Mouse (Mus musculus) lung, adult 2 months (tissue): ENCODE results near the gene Mbd6. TPM values are rescaled to one million over a fixed set of nuclear protein-coding genes. Genes with fewer than 3 reads are reported as not detected.

ENCODE experiments used
- DNase-seq: peaks from one replicate; pipeline ENCODE4 v3.0.0; 2022
- H3K4me1 ChIP-seq: fragments of 200-500 bp; 2 replicates; pipeline ENCODE4 v1.6.1; 2011; ENCODE audit warnings: low read length; ENCODE audit not compliant: control insufficient read depth, insufficient read depth
- H3K4me3 ChIP-seq: fragments of 200-500 bp; replicated peaks from 2 replicates; pipeline ENCODE3; 2011; ENCODE audit warnings: low read depth, mild to moderate bottlenecking, control low read depth, low read length; ENCODE audit errors: extremely low read depth
- CTCF ChIP-seq: fragments of 200-500 bp; IDR thresholded peaks from 2 replicates; pipeline ENCODE4 v1.5.1; 2011; ENCODE audit warnings: mild to moderate bottlenecking, low read length, control low read depth; ENCODE audit not compliant: insufficient read depth
- POLR2A ChIP-seq: fragments of 200-500 bp; IDR thresholded peaks from 2 replicates; pipeline ENCODE4 v1.6.1; 2011; ENCODE audit warnings: low read depth, mild to moderate bottlenecking, control low read depth, low read length, borderline replicate concordance; ENCODE audit errors: extremely low read depth
- WGBS: fragments of 180-500 bp; shearing (Covaris S2); methylation state at CpG from one replicate; pipeline ENCODE4 v1.1.7; 2018; 5-methylcytosine and 5-hydroxymethylcytosine counted together
- polyA plus RNA-seq: library from polyadenylated mRNA; depleted of rRNA; stranded (reverse); fragments of >200 nt; gene quantifications from 2 replicates; pipeline ENCODE4 v1.2.3, GENCODE M21; 2012

Gene Mbd6
- polyA plus RNA-seq, 1 experiment = 57.6 TPM

- H3K4me3 ChIP-seq = peak within 1 kb of the TSS; percentile 76
- 1% methylated on average over 70 of the region's 70 CpGs for WGBS
- DNase-seq = peak; percentile 91
Observed at GRCm38 (mm10) chr10:127266112-127267091, 22.4 kb downstream of the Mbd6 start, which contains the start of gene Dctn2. TSS of gene Dctn2 (plus strand) at chr10:127266368.

GRCm38 (mm10) chr10:127265727-127266111 lies 23.1 kb downstream of the Mbd6 start:
- WGBS = 23% methylated on average over 4 of the region's 4 CpGs
- H3K4me1 ChIP-seq = peaks cover 16% of the 10 kb centered on the region
- no peak overlapping the region for H3K4me3 ChIP-seq
- peak; percentile 19; the same call in 1 of the 2 replicates for TF ChIP-seq CTCF
- TF ChIP-seq POLR2A = no peak
- DNase-seq = no peak

More at GRCm38 (mm10) chr10:127266112-127267091, 22.4 kb downstream of the Mbd6 start, which contains the start of gene Dctn2:
- H3K4me1 ChIP-seq = peaks cover 16% of the 10 kb centered on the region
- no peak for TF ChIP-seq CTCF
- TF ChIP-seq POLR2A = peak; percentile 78

- H3K4me1 ChIP-seq = peaks cover 16% of the 10 kb centered on the region
- no peak overlapping the region for H3K4me3 ChIP-seq
- 72% methylated on average over 4 of the region's 4 CpGs for WGBS
- no peak for DNase-seq
- no peak for TF ChIP-seq POLR2A
- no peak for TF ChIP-seq CTCF
Observed at GRCm38 (mm10) chr10:127264971-127265370, 23.8 kb downstream of the Mbd6 start.

GRCm38 (mm10) chr10:127264336-127264735 lies 24.5 kb downstream of the Mbd6 start:
- Histone ChIP-seq H3K4me1 (peaks cover 16% of the 10 kb centered on the region), H3K4me3 (no peak overlapping the region)
- TF ChIP-seq CTCF (no peak), POLR2A (no peak)
- WGBS = 81% methylated on average over 8 of the region's 8 CpGs
- DNase-seq = no peak

GRCm38 (mm10) chr10:127263631-127264030 lies 25.2 kb downstream of the Mbd6 start:
- peaks cover 13% of the 10 kb centered on the region for H3K4me1 ChIP-seq
- DNase-seq = no peak
- 71% methylated on average over 3 of the region's 3 CpGs for WGBS
- H3K4me3 ChIP-seq = no peak overlapping the region
- TF ChIP-seq POLR2A = no peak
- no peak for TF ChIP-seq CTCF

GRCm38 (mm10) chr10:127262548-127263398 lies 26.0 kb downstream of the Mbd6 start, which contains the start of gene Kif5a:
TSS of gene Kif5a (minus strand) at chr10:127263348.
- WGBS = 4% methylated on average over 53 of the region's 53 CpGs

GRCm38 (mm10) chr10:127261706-127262547 lies 26.9 kb downstream of the Mbd6 start:
- H3K4me3 ChIP-seq = no peak overlapping the region
- DNase-seq = no peak
- peaks cover 4% of the 10 kb centered on the region for H3K4me1 ChIP-seq
- no peak for TF ChIP-seq CTCF
- no peak for TF ChIP-seq POLR2A
- 66% methylated on average over 15 of the region's 15 CpGs for WGBS

More at GRCm38 (mm10) chr10:127262548-127263398, 26.0 kb downstream of the Mbd6 start, which contains the start of gene Kif5a:
- Histone ChIP-seq H3K4me3 (peak within 1 kb of the TSS; percentile 63), H3K4me1 (peaks cover 9% of the 10 kb centered on the region)
- TF ChIP-seq POLR2A (no peak), CTCF (no peak)
- no peak for DNase-seq

GRCm38 (mm10) chr10:127258489-127258888 lies 30.3 kb downstream of the Mbd6 start:
- H3K4me1 ChIP-seq = peaks cover 4% of the 10 kb centered on the region
- H3K4me3 ChIP-seq = no peak overlapping the region
- WGBS = 65% methylated on average over 8 of the region's 8 CpGs
- no peak for DNase-seq
- TF ChIP-seq CTCF (no peak), POLR2A (no peak)
